Mouse (Mus musculus): ENCODE measurements around the gene Gm525. TPM values are rescaled to one million over a fixed set of nuclear protein-coding genes. Genes with fewer than 3 reads are reported as not detected.
"Not testable (repeated sequence)": the region's sequence is repeated elsewhere in the genome, so short reads cannot be mapped to it uniquely, and the experiment has no call there.

The Gm525 gene
- polyA plus RNA-seq, 1 experiment from 2014 or later = not detected

- H3K4me2 ChIP-seq = no peak overlapping the region
- H3K4me3 ChIP-seq (replicated peaks) = no peak overlapping the region
- H3K27me3 ChIP-seq = no peaks in the 10 kb centered on the region
- H3K9ac ChIP-seq = no peak overlapping the region
- ATAC-seq (replicated peaks; ENCODE audit: low FRiP score) = no peak
- no peaks in the 10 kb centered on the region for H3K4me1 ChIP-seq
- H3K27ac ChIP-seq = no peak overlapping the region
- 0 out of 2 replicates have a peak, but pooled peaks cover 4% of the 10 kb centered on the region for H3K9me3 ChIP-seq (replicated peaks)
- 85% methylated on average over 7 of the region's 7 CpGs for WGBS
- H3K36me3 ChIP-seq = peaks cover 90% of the 10 kb centered on the region
Measured at GRCm38 (mm10) chr11:89043046-89043445, 30.6 kb upstream of the Gm525 start.

- not testable (repeated sequence) for H3K27ac ChIP-seq; H3K9ac ChIP-seq; H3K4me3 ChIP-seq (replicated peaks); H3K27me3 ChIP-seq; H3K9me3 ChIP-seq (replicated peaks); H3K4me2 ChIP-seq; ATAC-seq (replicated peaks; ENCODE audit: low FRiP score); H3K4me1 ChIP-seq
- WGBS = 94% methylated on average over 3 of the region's 3 CpGs
- peaks cover 87% of the 10 kb centered on the region for H3K36me3 ChIP-seq
Measured at GRCm38 (mm10) chr11:89045501-89045900, 28.1 kb upstream of the Gm525 start.

- H3K36me3 ChIP-seq = peaks cover 88% of the 10 kb centered on the region
- no peak for ATAC-seq (replicated peaks; ENCODE audit: low FRiP score)
- no peaks in the 10 kb centered on the region for H3K4me1 ChIP-seq
- 90% methylated on average over 3 of the region's 3 CpGs for WGBS
- H3K9ac ChIP-seq = no peak overlapping the region
- no peak overlapping the region for H3K4me2 ChIP-seq
- 0 out of 2 replicates have a peak, but pooled peaks cover 4% of the 10 kb centered on the region for H3K9me3 ChIP-seq (replicated peaks)
- no peaks in the 10 kb centered on the region for H3K27me3 ChIP-seq
- H3K27ac ChIP-seq = no peak overlapping the region
- H3K4me3 ChIP-seq (replicated peaks) = no peak overlapping the region
Measured at GRCm38 (mm10) chr11:89046021-89046420, 27.6 kb upstream of the Gm525 start.

GRCm38 (mm10) chr11:89051767-89052166 is 21.9 kb upstream of the Gm525 start:
- H3K4me3 ChIP-seq (replicated peaks) = no peak overlapping the region
- no peaks in the 10 kb centered on the region for H3K27me3 ChIP-seq
- WGBS = 86% methylated on average over 6 of the region's 6 CpGs
- no peaks in the 10 kb centered on the region for H3K9me3 ChIP-seq (replicated peaks)
- no peak for ATAC-seq (replicated peaks; ENCODE audit: low FRiP score)
- H3K4me1 ChIP-seq = no peaks in the 10 kb centered on the region
- H3K4me2 ChIP-seq = no peak overlapping the region
- H3K36me3 ChIP-seq = peaks cover 70% of the 10 kb centered on the region
- H3K27ac ChIP-seq = no peak overlapping the region
- H3K9ac ChIP-seq = no peak overlapping the region

GRCm38 (mm10) chr11:89055931-89056690 is 17.5 kb upstream of the Gm525 start:
- Histone ChIP-seq H3K4me3 (replicated peaks) (no peak overlapping the region), H3K9me3 (replicated peaks) (no peaks in the 10 kb centered on the region), H3K36me3 (peaks cover 33% of the 10 kb centered on the region), H3K27ac (no peak overlapping the region), H3K4me1 (peaks cover 20% of the 10 kb centered on the region), H3K4me2 (no peak overlapping the region), H3K9ac (no peak overlapping the region), H3K27me3 (no peaks in the 10 kb centered on the region)
- WGBS = 83% methylated on average over 13 of the region's 13 CpGs
- no peak for ATAC-seq (replicated peaks; ENCODE audit: low FRiP score)

- no peak for ATAC-seq (replicated peaks; ENCODE audit: low FRiP score)
- Histone ChIP-seq H3K27me3 (no peaks in the 10 kb centered on the region), H3K27ac (no peak overlapping the region), H3K4me3 (replicated peaks) (peak overlapping the region; percentile 93), H3K4me1 (peaks cover 20% of the 10 kb centered on the region), H3K9me3 (replicated peaks) (no peaks in the 10 kb centered on the region), H3K4me2 (peak overlapping the region; percentile 95), H3K36me3 (peaks cover 15% of the 10 kb centered on the region), H3K9ac (0 out of 2 replicates have a peak overlapping the region, but pooled peaks have one; percentile 85)
- 72% methylated on average over 11 of the region's 11 CpGs for WGBS
Measured at GRCm38 (mm10) chr11:89058515-89059270, 14.9 kb upstream of the Gm525 start.

- under 1% methylated on average over 33 of the region's 33 CpGs for WGBS
- H3K27ac ChIP-seq = peak overlapping the region; percentile 77
Measured at GRCm38 (mm10) chr11:89059919-89060422, 13.7 kb upstream of the Gm525 start.

GRCm38 (mm10) chr11:89060423-89061089 is 13.1 kb upstream of the Gm525 start:
- Histone ChIP-seq H3K4me1 (peaks cover 20% of the 10 kb centered on the region), H3K9ac (peak overlapping the region; percentile 85), H3K4me2 (peak overlapping the region; percentile 95), H3K4me3 (replicated peaks) (peak overlapping the region; percentile 93), H3K36me3 (0 out of 2 replicates have a peak, but pooled peaks cover 3% of the 10 kb centered on the region), H3K27ac (peak overlapping the region; percentile 77), H3K9me3 (replicated peaks) (no peaks in the 10 kb centered on the region), H3K27me3 (no peaks in the 10 kb centered on the region)
- ATAC-seq (replicated peaks; ENCODE audit: low FRiP score) = peak; percentile 96
- WGBS = under 1% methylated on average over 63 of the region's 63 CpGs

More at GRCm38 (mm10) chr11:89059919-89060422, 13.7 kb upstream of the Gm525 start:
- Histone ChIP-seq H3K27me3 (no peaks in the 10 kb centered on the region), H3K9me3 (replicated peaks) (no peaks in the 10 kb centered on the region), H3K4me2 (peak overlapping the region; percentile 95), H3K36me3 (peaks cover 3% of the 10 kb centered on the region), H3K4me3 (replicated peaks) (peak overlapping the region; percentile 93), H3K4me1 (peaks cover 20% of the 10 kb centered on the region), H3K9ac (peak overlapping the region; percentile 85)
- peak; percentile 82 for ATAC-seq (replicated peaks; ENCODE audit: low FRiP score)

- 55% methylated on average over 7 of the region's 7 CpGs for WGBS
- Histone ChIP-seq H3K27me3 (no peaks in the 10 kb centered on the region), H3K27ac (no peak overlapping the region), H3K4me1 (peaks cover 20% of the 10 kb centered on the region), H3K4me2 (no peak overlapping the region), H3K9ac (no peak overlapping the region), H3K9me3 (replicated peaks) (no peaks in the 10 kb centered on the region), H3K36me3 (no peaks in the 10 kb centered on the region), H3K4me3 (replicated peaks) (no peak overlapping the region)
- no peak for ATAC-seq (replicated peaks; ENCODE audit: low FRiP score)
Measured at GRCm38 (mm10) chr11:89061362-89061761, 12.3 kb upstream of the Gm525 start.

GRCm38 (mm10) chr11:89064312-89064711 is 9.3 kb upstream of the Gm525 start:
- ATAC-seq (replicated peaks; ENCODE audit: low FRiP score) = no peak
- Histone ChIP-seq H3K4me2 (no peak overlapping the region), H3K4me1 (peaks cover 15% of the 10 kb centered on the region), H3K4me3 (replicated peaks) (no peak overlapping the region), H3K27ac (no peak overlapping the region), H3K27me3 (no peaks in the 10 kb centered on the region), H3K9me3 (replicated peaks) (no peaks in the 10 kb centered on the region), H3K36me3 (no peaks in the 10 kb centered on the region), H3K9ac (no peak overlapping the region)
- WGBS = 82% methylated on average over 6 of the region's 6 CpGs

GRCm38 (mm10) chr11:89065297-89065696 is 8.3 kb upstream of the Gm525 start:
- H3K4me2 ChIP-seq = no peak overlapping the region
- WGBS = 95% methylated on average over 3 of the region's 3 CpGs
- H3K27ac ChIP-seq = no peak overlapping the region
- H3K27me3 ChIP-seq = no peaks in the 10 kb centered on the region
- H3K4me3 ChIP-seq (replicated peaks) = no peak overlapping the region
- no peaks in the 10 kb centered on the region for H3K9me3 ChIP-seq (replicated peaks)
- no peak for ATAC-seq (replicated peaks; ENCODE audit: low FRiP score)
- H3K9ac ChIP-seq = no peak overlapping the region
- peaks cover 11% of the 10 kb centered on the region; the same call in 1 of the 2 replicates for H3K4me1 ChIP-seq
- no peaks in the 10 kb centered on the region for H3K36me3 ChIP-seq

Measured in kidney, embryonic 15.5 days (tissue).